Mouse (Mus musculus) cerebellum, adult 9-11 months (tissue): ENCODE measurements around the gene Nme8.
A peak's percentile ranks its signal among the peaks of the same experiment; 100 is the strongest.

Experiments
- DNase-seq: peaks from one replicate; pipeline ENCODE4 v3.0.0; 2022

The Nme8 gene

DNA sequence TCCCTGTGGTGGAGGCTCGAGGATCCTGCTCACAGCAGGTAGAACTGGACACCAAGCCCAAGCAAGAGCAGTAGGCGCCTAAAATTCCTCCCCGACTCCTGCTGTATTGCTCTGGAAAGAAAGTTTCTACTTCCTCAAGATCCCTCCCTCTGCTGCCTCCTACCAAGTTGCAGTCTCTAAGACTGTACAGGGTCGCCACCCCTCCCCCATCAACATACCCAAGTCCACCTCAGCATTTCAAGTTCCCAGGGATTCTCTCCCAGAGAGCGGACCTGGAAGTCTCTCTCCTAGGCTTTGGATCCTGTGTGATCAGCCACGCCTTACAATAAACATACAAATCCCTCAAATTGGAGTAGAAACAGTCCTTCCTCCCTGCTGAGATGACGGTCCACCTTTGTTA lies at the start of gene Nme8:
TSS of gene Nme8 (minus strand) at position 5 of the 400 bp plus-strand sequence.
- no peak for DNase-seq

DNA sequence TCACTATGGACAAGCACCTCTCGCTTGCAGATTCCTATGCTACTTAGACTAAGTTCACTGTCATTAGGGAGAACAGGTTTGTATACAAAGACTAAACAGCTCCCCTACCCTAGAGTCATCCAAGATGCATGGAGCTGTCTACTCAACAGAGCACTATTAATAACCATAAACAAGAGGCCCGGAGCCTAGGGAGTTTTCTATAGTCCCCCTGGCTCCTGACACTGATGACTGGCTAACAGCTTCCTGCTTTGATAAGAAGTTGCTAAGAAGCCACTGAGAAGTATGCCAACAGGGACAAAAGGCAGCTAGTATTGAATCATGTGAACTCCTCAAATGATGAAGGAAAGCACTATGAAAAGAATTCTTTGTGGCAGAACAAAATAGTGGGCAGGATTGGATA lies 48.1 kb upstream of the Nme8 start:
- DNase-seq, result no peak

DNA sequence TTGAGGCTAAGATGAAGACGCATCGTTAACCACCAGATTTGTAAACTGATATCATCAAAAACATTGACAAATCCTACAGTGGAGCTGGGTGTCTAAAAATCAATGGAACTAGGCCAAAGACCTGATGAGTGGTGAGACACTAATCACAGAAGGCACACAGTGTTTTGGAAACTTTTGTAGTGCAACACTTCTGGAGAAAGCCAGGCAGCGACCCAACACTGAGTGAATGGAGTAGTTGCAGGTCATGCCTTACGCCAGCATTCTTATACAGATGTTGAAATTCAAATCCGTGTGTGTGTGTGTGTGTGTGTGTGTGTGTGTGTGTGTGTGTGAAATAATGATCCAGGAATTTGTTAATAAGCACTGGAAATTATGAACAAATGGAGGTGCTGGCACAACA lies 46.9 kb upstream of the Nme8 start:
- no peak for DNase-seq

DNA sequence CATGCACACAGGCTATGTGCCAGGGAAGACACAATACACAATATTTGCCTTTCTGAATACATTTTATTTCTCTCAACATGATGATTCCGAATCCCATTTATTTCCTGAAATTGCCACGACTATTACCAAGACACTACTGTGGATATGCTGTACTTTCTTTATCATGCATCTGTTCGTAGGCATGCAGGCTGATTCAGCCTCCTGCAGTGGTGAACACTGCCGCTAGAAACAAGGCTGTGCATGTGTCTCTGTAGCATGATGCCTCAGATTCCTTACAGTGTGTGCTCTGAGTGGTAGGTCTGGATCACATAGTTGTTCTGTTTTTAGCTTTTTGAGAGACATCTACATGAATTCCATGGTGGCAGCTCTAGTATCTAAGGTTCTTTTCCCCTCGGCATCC lies 37.0 kb upstream of the Nme8 start:
- DNase-seq, result no peak

DNA sequence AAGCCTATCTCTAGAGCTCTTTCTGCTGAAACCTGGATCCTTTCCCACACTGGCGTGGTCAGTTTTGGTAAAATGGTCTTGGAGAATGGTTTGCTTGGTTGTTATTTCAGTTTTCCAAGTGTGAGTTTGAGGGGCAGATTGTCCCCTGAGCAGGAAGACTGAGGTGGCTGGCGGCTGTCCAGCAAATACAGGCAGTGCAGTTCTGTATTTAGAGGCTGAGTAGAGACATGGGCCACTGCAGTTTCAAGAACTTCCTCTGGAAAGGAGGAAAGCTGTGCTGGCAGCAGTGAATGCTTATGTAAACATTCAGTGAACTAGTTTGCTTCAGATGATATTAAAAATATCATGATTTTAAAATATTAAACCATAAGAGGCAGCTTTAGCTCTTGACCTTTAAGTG lies 33.2 kb upstream of the Nme8 start:
- DNase-seq, result no peak

DNA sequence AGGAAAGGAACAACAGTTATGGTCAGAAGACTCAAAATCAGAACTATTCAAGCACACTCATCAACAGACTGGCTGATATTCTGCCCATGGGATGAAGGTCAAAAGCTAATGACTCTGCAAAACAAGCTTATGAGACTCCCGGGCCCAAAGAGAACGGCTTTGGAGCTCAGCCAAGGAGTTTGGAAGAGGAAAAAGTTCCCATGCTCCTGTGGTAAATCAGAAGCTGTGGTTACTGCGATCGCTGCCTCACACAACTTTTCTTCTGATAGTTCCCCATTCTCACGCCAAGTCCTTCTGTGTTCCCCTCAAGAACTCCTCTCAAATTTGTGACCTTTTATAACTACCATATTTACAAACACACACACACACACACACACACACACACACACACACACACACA lies 21.4 kb upstream of the Nme8 start:
- DNase-seq, result no peak

DNA sequence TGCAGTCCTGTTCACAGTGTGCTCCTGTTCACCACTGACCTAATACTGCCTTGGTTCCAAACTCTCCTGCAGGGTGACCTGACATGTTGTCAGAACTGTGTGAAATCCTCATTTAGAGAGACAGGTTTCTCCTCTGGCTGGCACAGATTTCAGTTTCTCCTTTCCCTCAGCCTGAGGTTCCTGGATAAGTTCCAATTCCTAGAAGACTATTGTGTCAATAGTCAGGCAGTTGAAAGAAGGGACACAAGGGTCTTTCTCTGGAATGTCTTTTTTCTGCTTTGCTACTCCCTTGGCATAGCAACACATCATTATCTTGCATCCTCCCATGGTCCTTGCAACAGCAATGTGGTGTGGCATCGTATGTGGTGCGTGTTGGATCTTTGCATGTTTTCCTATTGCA lies 19.6 kb upstream of the Nme8 start:
- DNase-seq, result no peak

DNA sequence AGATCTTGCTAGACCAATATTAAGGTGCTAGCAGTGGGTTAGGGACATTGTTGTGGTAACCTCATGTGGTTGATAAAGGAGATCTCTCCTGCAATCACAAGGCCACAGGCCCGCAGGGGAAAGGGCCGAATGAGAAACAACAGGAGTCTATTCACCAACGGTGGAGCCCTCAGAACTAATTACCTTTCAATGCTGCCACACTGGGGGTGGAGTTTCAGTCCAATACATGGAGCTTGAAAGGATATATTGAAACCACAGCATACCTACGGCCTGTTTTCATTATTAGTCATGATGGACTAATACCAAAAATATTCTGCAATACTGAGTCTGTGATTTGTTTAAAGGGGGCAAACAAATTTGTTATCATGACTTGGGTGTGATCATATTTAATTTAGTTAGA lies 6.2 kb upstream of the Nme8 start:
- DNase-seq, result no peak

DNA sequence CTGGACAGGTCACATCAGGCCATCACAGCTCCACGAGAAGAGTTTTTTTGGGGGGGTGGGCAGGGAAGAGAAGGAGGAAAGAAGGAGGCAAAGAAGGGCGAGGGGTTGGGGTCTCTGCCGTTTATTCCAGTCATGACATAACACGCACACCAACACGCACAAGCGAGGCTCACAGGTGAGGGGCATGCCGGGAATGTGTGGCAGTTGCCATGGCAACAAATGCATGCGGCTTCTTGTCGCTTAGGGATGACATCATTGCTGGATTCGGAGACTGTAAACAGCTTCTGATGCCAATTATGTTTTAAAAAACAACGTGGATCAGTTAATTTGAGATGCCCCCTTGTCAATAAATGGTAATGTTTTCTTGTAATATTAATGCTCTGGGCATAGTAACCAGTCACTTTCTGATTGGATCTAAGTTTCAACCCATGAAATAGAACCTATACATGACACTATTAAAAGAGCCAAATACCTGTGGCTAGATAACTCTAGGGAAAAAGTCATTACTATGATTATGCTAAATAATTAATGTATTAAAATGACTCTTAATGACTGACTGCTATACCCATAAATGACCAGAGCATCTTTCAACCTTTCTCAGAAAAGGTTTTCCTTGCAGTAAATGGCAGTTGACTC lies 4.0 kb upstream of the Nme8 start:
- DNase-seq, result peak; percentile 24

DNA sequence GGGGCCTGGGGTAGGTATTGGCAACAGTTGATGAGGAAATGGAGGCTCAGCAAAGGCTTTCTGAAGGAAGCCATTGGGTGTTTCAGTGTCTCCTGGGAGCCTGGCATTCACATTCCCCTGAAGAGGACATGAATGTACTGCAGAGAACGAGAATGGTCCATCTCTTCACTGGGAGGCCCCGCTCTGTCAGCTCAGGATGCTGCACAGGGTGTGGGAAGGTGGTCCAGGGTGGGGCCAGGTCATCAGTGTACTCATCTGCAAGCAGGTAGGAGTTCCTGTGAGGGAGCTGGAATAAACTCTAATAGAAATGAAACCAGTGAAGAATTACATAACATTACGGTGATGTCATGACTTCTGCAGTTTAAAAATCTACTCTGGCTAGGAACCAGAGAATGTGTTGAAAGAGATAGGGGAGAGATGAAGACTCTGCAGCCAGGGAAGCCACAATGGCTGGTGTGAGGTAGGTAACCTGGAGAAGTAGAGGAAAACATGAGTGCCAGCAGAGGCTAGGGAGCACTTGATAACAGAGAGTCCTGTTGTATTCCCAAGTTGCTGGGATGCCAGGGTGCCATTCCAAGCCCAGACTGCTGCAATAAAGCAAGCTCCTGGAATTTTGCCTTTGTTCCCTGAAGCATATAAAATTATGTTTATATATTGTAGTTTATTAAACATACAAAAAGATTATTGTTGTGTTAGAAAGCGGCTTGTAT lies 3.3 kb upstream of the Nme8 start:
- DNase-seq, result no peak

DNA sequence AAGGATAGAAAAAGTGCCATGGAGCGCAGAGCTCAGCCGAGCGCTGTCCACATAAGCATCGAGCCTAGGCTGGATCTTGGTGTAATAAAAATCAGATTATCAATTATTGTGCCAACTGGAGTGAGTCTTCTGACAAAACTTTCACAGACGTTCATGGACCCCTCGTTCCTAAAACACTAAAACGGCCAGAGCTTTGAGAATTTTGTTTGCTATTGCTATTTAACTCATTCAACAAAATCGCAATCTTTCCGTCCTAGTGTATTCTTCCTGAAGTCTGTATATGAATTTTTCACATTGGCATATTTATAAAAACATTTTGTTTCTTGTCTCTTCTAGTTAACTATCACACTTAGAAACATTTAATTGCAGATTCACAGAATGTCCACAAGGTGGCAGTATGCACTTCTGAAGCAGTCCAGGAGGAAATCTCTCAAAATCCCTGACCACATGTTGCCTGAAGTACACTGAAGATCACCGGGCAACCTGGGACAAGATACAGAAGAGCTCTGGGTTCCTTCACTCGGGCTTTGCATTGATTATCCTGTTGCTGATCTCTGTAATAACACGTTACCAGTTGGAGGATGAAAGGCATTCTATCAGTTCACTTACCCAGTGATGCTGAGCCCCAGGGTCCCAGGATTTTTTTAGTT lies 1.1 kb upstream of the Nme8 start:
- DNase-seq, result no peak

DNA sequence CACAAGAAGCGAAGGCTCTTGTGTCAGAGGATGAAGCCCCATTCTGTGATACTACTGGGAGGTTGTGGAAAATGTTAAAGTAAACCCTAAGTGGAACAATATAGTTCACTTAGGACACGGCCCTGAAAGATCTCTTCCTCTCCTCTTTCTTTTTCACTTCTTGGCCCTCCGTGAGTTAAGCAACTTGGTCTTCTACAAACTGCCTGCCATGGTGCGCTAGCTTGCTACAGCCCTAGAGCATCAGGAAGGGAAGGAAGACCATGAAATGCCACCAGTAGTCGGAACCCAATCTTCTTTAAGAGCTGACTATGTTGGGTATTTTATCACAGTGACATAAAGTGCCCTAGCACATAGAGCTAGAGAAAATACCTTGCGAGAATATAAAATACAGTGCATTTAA lies 7.2 kb downstream of the Nme8 start:
- DNase-seq, result no peak

DNA sequence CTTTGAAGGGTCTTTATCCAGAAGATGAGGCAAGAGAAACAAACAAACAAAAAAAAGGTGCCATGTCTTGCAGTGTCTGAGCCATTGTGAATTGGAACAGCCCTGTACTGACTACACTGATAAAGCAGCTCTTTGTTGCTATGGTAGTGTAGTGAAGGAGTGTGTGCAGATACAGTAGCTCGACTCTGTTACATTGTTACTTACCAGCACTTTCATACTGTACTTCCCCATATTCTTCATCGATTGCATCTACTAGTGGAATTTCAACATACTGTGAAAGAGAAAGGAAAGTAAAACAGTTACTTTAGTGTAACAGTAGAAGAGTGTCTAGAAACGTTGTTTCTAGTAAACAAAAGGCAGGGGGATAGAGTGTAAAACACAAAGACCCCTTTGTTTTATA lies 7.6 kb downstream of the Nme8 start:
- DNase-seq, result no peak

DNA sequence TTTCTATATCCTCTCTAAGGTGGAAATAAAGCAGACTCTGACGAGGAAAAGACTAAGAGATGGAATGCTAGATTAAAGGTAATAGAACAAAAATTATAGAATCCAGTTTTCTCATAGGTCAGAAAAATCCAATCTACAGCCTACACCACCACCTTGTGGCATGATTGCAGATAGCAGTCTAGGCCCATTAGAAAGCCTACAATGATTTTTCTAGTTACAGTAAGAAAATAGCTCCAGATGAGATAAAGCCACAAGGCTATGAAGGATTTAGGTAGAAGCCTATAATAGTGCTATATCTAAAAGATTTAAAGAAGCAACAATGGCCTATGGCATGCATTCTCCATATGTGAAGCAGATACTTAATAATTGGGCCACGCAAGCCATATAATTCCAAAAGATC lies 13.6 kb downstream of the Nme8 start:
- DNase-seq, result peak; percentile 15

DNA sequence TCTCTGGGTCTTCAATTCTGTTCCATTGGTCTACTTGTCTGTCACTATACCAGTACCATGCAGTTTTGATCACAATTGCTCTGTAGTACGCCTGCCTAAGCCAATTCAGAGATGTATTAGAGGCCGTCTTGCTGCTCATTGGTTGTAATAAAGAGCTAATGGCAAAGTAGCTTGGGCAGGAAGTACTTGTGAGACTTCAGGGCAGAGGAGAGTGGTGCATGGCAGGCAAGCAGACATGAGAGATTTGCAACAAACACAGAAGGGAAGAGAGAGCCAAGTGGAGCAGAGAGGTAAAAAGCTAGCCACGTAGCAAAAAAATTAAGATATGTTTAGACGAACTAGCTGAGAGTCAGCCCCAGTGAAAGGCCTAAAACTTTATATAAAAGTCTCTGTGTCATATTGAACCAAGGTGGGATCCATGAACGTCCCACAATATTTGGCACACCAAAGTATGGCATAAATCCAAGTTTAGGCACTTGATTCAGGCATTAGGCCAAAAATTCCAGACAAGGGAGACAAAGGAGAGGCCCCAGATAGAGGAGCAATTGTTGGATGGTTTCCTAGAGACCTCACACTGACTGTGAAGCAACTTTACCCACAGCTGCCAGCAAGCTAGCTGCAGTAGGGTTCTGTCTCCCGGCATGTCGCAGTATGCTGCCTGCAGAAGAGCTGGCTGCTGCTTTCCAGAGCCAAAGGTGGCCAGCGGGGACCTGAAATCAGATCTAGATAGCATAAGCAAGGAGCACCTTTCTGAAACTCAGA lies 14.5 kb downstream of the Nme8 start:
- DNase-seq, result peak; percentile 10

DNA sequence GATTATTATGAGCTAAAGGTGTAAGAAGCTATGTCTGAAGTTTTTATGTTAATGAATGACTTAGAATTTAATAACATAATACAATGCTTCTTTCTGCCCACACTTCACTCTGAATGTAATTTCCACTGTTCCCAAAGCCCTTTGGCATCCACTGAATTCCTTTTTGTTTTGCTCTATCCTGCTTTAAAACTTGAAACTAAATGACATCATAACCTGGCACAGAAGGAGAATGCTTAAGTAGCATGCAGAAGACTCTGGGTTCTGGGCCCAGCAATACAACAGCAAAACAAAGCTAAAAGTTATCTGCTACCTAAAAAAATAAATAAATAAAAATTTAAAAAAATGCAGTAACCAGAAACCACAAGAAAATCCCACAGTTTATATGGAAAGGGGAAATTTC lies 23.0 kb downstream of the Nme8 start:
- no peak for DNase-seq

DNA sequence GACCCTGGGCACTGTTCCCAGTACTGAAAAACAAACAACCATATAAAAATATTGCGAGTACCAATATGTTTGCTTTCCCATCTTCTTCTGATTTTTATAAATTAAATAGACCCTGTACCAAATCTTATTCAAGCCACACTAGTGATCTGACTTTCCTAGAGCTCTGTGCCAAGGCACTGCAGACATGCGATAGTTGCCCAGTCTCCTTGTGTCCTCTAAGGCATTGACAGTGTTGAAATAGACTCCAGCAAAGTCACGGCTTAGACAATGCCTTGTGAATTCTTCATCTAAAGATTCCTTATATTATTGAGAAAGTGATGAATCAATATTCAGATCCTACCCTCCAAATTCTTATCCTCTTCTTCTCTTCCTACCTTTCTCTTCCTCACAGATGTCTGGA lies 23.6 kb downstream of the Nme8 start:
- no peak for DNase-seq

DNA sequence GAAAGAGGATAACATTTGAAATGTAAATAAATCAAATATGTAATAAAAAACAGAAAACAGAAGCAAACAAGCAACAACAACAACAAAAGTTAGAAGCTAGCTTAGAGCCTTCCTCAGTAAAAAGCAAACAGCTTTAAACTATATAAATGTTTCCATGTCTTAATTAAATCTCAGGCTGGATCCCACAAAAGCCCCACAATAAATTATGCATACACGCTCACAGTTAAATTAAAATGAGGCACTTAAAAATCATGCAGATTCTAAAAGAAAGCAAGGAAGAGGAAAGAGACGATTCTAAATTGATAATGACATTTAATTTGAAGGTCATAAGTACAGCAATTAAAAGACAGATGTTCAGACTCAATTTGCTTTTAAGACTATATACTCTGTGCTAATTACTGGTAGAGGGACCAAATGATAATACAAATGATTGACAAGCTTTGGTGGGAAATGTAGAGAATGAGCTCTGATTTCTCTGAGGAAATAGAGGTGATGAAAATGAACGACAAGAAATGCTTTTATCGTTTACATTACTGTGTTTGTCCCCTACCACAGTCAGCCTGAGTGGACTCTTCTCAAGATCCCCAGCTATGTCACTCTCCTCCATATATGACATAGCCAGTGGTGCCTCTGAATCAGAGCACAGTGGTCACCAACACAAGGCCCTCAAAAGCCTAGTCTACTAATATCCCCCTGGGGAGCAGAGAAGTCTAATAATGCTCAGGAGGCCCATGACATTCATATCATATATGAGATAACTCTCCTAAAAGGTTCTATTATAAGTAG lies 29.0 kb downstream of the Nme8 start:
- DNase-seq, result no peak

DNA sequence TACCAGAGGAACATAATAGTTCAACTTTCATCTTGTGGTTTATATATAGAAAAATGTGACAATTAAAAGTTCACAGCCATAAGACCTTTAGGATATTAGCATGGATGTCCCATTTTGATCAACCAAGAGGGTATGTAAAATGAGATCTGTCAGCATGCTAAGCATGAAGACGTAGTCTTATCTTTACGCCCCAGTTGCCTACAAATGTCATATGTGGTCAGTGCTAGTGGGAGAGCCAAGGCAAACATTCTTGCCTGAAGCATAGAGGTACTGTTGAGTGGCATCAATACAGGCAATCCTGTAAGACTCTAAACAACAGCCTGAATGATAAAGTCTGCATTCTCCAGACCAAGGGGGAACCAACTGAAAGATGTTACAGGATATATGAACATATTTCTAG lies 45.2 kb downstream of the Nme8 start:
- no peak for DNase-seq

DNA sequence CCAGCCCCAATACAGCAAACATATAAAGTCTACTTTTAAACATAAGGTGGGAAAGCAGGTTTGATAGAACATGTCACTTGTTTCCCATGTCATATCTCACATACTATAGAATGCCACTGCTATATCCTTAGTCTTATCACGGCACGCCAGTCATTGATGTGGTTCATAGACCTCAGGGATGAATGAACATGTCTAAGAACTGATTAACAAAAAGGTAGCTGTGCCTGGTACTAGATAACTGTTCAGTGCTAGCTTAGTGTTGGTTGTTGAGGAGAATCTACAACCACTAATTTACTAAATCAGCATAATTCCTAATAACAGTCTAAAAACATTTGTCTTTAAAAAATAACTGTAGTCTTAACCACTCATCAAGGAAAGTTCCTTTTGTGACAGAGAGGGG lies 47.8 kb downstream of the Nme8 start:
- DNase-seq, result no peak

DNA sequence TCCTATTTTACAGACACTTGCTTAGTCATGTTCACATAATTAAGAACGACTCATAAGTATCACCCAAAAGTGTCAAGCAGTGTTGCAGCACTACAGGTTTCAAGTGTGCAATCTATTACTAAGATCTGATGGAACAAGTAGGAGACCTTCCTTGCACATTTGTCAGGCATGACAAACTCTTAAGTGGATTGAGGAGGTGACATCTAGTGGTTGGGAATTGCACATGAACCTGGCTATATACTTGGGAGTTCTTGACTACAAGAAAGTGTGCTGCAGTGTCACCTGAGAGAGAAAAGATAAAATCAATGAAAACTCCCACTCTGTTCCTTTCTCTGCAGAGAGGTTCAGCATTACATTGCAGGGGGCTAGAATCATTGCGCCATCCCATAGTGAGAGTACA lies 53.4 kb downstream of the Nme8 start:
- DNase-seq, result no peak

DNA sequence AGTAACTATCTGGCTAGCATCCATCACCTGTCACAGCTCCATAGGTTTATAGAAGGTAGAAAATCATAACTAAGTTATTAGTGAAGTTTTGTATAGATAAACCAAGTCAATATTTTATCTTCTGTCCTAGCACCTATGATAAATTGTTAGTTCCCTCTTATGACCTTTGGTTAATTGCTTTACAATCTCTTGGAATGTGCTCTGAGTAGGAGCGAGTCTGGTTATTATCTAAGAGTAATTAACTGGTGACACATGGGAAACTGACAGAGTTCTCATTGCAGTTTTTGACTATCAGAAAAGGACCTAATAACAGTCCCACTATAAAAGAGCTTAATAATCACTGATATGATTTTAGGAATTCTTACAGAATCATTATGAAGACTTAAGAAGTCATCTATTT lies 54.1 kb downstream of the Nme8 start:
- DNase-seq, result no peak
